Mouse (Mus musculus) neural tube, embryonic 12.5 days (tissue): Measurements from ENCODE around the gene St8sia1. TPM values are rescaled to one million over a fixed set of nuclear protein-coding genes. Genes with fewer than 3 reads are reported as not detected.

ENCODE experiments used
- ATAC-seq: fragments of 200-750 bp; cut with Nextera tagmentation; 2 replicates; pipeline ENCODE4 v1.8.0; 2017; ENCODE audit warnings: low read depth, mild to moderate bottlenecking, moderate TSS enrichment, moderate library complexity; ENCODE audit not compliant: low FRiP score
- H3K27ac ChIP-seq: fragments of 300-500 bp; sonication (generic); 2 replicates; pipeline ENCODE4 v1.5.1; 2016
- H3K27me3 ChIP-seq: fragments of 300-500 bp; sonication (generic); replicated peaks from 2 replicates; pipeline ENCODE4 v1.6.1; 2016; ENCODE audit warnings: mild to moderate bottlenecking
- H3K36me3 ChIP-seq: fragments of 300-500 bp; sonication (generic); 2 replicates; pipeline ENCODE4 v1.6.1; 2016; ENCODE audit warnings: mild to moderate bottlenecking
- H3K4me1 ChIP-seq: fragments of 300-500 bp; sonication (generic); 2 replicates; pipeline ENCODE4 v1.6.1; 2016
- H3K4me2 ChIP-seq: fragments of 300-500 bp; sonication (generic); replicated peaks from 2 replicates; pipeline ENCODE4 v1.6.1; 2016; ENCODE audit warnings: mild to moderate bottlenecking
- H3K4me3 ChIP-seq: fragments of 300-500 bp; sonication (generic); 2 replicates; pipeline ENCODE4 v1.5.1; 2016
- H3K9ac ChIP-seq: fragments of 300-500 bp; sonication (generic); 2 replicates; pipeline ENCODE4 v1.6.1; 2016; ENCODE audit warnings: mild to moderate bottlenecking
- H3K9me3 ChIP-seq: fragments of 300-500 bp; sonication (generic); 2 replicates; pipeline ENCODE4 v1.6.1; 2016; ENCODE audit warnings: mild to moderate bottlenecking
- WGBS: fragments of 180-500 bp; shearing (Covaris S2); methylation state at CpG from one replicate; pipeline ENCODE4 v1.1.7; 2016; 5-methylcytosine and 5-hydroxymethylcytosine counted together
- polyA plus RNA-seq: library from polyadenylated mRNA; unstranded; fragments of >200 nt; fragmentation: Nextera tagmentation; extraction: Ambion mirVana; gene quantifications from 2 replicates; pipeline ENCODE4 v1.2.1, GENCODE M21; 2016

St8sia1 gene
- polyA plus RNA-seq, 1 experiment from 2014 or later: 12.8 TPM

GRCm38 (mm10) chr6:142885364-142886154 lies 78.7 kb downstream of the St8sia1 start:
- no peaks in the 10 kb centered on the region for H3K9me3 ChIP-seq
- WGBS: 80% methylated on average over 11 of the region's 11 CpGs
- H3K27ac ChIP-seq: no peak overlapping the region

GRCm38 (mm10) chr6:142884128-142884527 lies 80.1 kb downstream of the St8sia1 start:
- H3K36me3 ChIP-seq: 0 out of 2 replicates have a peak, but pooled peaks cover 4% of the 10 kb centered on the region
- ATAC-seq: no peak
- no peaks in the 10 kb centered on the region for H3K9me3 ChIP-seq
- H3K27me3 ChIP-seq: no peaks in the 10 kb centered on the region
- H3K9ac ChIP-seq: no peak overlapping the region
- H3K4me2 ChIP-seq: no peak overlapping the region
- H3K4me1 ChIP-seq: peaks cover 10% of the 10 kb centered on the region
- no peak overlapping the region for H3K4me3 ChIP-seq
- WGBS: 61% methylated on average over 9 of the region's 9 CpGs
- H3K27ac ChIP-seq: no peak overlapping the region

More at GRCm38 (mm10) chr6:142885364-142886154, 78.7 kb downstream of the St8sia1 start:
- Histone ChIP-seq H3K4me2 (no peak overlapping the region), H3K9ac (no peak overlapping the region), H3K4me1 (no peaks in the 10 kb centered on the region), H3K36me3 (0 out of 2 replicates have a peak, but pooled peaks cover 4% of the 10 kb centered on the region), H3K27me3 (no peaks in the 10 kb centered on the region), H3K4me3 (no peak overlapping the region)
- ATAC-seq: no peak

GRCm38 (mm10) chr6:142880849-142881470 lies 83.3 kb downstream of the St8sia1 start:
- H3K4me1 ChIP-seq: peaks cover 41% of the 10 kb centered on the region
- no peak overlapping the region for H3K9ac ChIP-seq
- ATAC-seq: no peak
- H3K27ac ChIP-seq: no peak overlapping the region
- WGBS: 93% methylated on average over 8 of the region's 8 CpGs
- no peak overlapping the region for H3K4me3 ChIP-seq
- H3K4me2 ChIP-seq: no peak overlapping the region
- H3K36me3 ChIP-seq: no peaks in the 10 kb centered on the region
- H3K9me3 ChIP-seq: no peaks in the 10 kb centered on the region
- H3K27me3 ChIP-seq: no peaks in the 10 kb centered on the region

- Histone ChIP-seq H3K9ac (no peak overlapping the region), H3K4me3 (no peak overlapping the region), H3K9me3 (no peaks in the 10 kb centered on the region), H3K4me1 (peaks cover 48% of the 10 kb centered on the region), H3K4me2 (peak overlapping the region; percentile 2; the same call in 1 of the 2 replicates), H3K27ac (peak overlapping the region; percentile 6; the same call in 1 of the 2 replicates), H3K36me3 (no peaks in the 10 kb centered on the region), H3K27me3 (no peaks in the 10 kb centered on the region)
- ATAC-seq: no peak
- 37% methylated on average over 15 of the region's 15 CpGs for WGBS
These were observed 85.2 kb downstream of the St8sia1 start for GRCm38 (mm10) chr6:142878744-142879701.

GRCm38 (mm10) chr6:142877221-142877620 lies 87.0 kb downstream of the St8sia1 start:
- WGBS: 27% methylated on average over 6 of the region's 6 CpGs
- ATAC-seq: peak; percentile 23; the same call in 1 of the 2 replicates
- peak overlapping the region; percentile 17; the same call in 1 of the 2 replicates for H3K4me2 ChIP-seq
- H3K9ac ChIP-seq: no peak overlapping the region
- H3K36me3 ChIP-seq: no peaks in the 10 kb centered on the region
- H3K27ac ChIP-seq: peak overlapping the region; percentile 57
- no peaks in the 10 kb centered on the region for H3K27me3 ChIP-seq
- H3K4me1 ChIP-seq: peaks cover 48% of the 10 kb centered on the region
- H3K4me3 ChIP-seq: no peak overlapping the region
- H3K9me3 ChIP-seq: no peaks in the 10 kb centered on the region

- Histone ChIP-seq H3K4me2 (peak overlapping the region; percentile 28), H3K27me3 (no peaks in the 10 kb centered on the region), H3K4me1 (peaks cover 48% of the 10 kb centered on the region), H3K36me3 (no peaks in the 10 kb centered on the region), H3K9ac (no peak overlapping the region), H3K9me3 (no peaks in the 10 kb centered on the region), H3K27ac (peak overlapping the region; percentile 46; the same call in 1 of the 2 replicates), H3K4me3 (no peak overlapping the region)
- peak; percentile 75 for ATAC-seq
- 7% methylated on average over 8 of the region's 8 CpGs for WGBS
These were observed 87.9 kb downstream of the St8sia1 start for GRCm38 (mm10) chr6:142876279-142876899.

- no peak overlapping the region for H3K27ac ChIP-seq
- 72% methylated on average over 11 of the region's 11 CpGs for WGBS
- ATAC-seq: no peak
These were observed 90.3 kb downstream of the St8sia1 start for GRCm38 (mm10) chr6:142873795-142874563.

GRCm38 (mm10) chr6:142869715-142870422 lies 94.4 kb downstream of the St8sia1 start:
- H3K27me3 ChIP-seq: no peaks in the 10 kb centered on the region
- H3K9ac ChIP-seq: no peak overlapping the region
- no peak overlapping the region for H3K4me3 ChIP-seq
- no peak overlapping the region for H3K4me2 ChIP-seq
- ATAC-seq: no peak
- H3K4me1 ChIP-seq: peaks cover 11% of the 10 kb centered on the region; the same call in 1 of the 2 replicates
- no peaks in the 10 kb centered on the region for H3K9me3 ChIP-seq
- no peak overlapping the region for H3K27ac ChIP-seq
- no peaks in the 10 kb centered on the region for H3K36me3 ChIP-seq
- 68% methylated on average over 7 of the region's 7 CpGs for WGBS

More at GRCm38 (mm10) chr6:142873795-142874563, 90.3 kb downstream of the St8sia1 start:
- H3K4me3 ChIP-seq: no peak overlapping the region
- no peaks in the 10 kb centered on the region for H3K9me3 ChIP-seq
- H3K27me3 ChIP-seq: no peaks in the 10 kb centered on the region
- H3K9ac ChIP-seq: no peak overlapping the region
- no peaks in the 10 kb centered on the region for H3K36me3 ChIP-seq
- H3K4me1 ChIP-seq: peaks cover 37% of the 10 kb centered on the region
- H3K4me2 ChIP-seq: no peak overlapping the region

- Histone ChIP-seq H3K36me3 (0 out of 2 replicates have a peak, but pooled peaks cover 3% of the 10 kb centered on the region), H3K4me1 (peaks cover 11% of the 10 kb centered on the region; the same call in 1 of the 2 replicates), H3K27ac (peak overlapping the region; percentile 58), H3K9ac (no peak overlapping the region), H3K9me3 (no peaks in the 10 kb centered on the region), H3K27me3 (no peaks in the 10 kb centered on the region), H3K4me3 (no peak overlapping the region), H3K4me2 (peak overlapping the region; percentile 25)
- ATAC-seq: peak; percentile 91
- WGBS: 5% methylated on average over 9 of the region's 9 CpGs
These were observed 96.7 kb downstream of the St8sia1 start for GRCm38 (mm10) chr6:142867471-142868055.

- H3K36me3 ChIP-seq: 0 out of 2 replicates have a peak, but pooled peaks cover 3% of the 10 kb centered on the region
- WGBS: 93% methylated on average over 2 of the region's 2 CpGs
- H3K9ac ChIP-seq: no peak overlapping the region
- H3K27me3 ChIP-seq: no peaks in the 10 kb centered on the region
- no peaks in the 10 kb centered on the region for H3K9me3 ChIP-seq
- H3K27ac ChIP-seq: peak overlapping the region; percentile 58
- H3K4me3 ChIP-seq: no peak overlapping the region
- peak; percentile 39 for ATAC-seq
- peaks cover 11% of the 10 kb centered on the region; the same call in 1 of the 2 replicates for H3K4me1 ChIP-seq
- H3K4me2 ChIP-seq: no peak overlapping the region
These were observed 97.2 kb downstream of the St8sia1 start for GRCm38 (mm10) chr6:142867023-142867422.
